Mouse (Mus musculus): ENCODE data around the gene Lars2.

Gene Lars2

DNA sequence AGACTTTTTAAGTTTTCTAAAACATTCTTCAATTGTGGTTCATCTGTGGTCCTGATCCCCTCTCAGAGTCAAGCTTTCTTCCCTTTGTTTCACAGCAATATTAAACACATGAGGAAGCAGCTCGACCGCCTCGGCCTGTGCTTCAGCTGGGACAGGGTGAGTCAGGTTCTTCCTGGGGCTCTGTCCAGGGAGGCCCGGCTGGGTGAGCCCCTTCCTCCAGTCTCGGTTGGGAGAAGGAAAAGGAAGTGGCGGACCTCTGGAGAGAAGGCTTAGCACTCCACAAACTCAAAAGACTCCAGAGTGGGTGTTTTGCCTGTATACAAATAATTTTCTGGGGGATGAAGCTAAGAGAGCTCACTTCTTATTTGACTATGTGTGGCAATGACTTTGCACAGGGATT lies 28.1 kb downstream of the Lars2 start:
- no peak for DNase-seq

DNA sequence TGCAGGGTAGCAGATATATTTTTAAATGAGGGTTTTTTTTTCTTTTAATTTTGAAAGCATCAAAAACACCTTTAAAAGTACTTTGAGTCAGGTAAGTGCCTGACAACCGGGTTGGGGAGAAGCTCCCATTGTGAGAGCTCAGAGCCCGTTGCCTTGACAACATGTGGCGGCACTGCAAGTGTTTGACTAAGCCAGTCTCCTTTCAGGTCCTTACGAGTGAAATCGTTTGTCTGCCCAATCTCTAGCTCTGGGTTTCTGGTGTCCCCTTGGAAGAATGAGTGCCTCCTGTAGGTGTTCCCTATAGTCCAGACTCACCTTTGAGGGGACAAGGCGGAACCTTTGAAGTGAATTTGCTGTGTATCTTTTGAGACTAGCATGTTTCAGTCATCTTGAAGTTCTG lies 31.0 kb downstream of the Lars2 start:
- no peak for DNase-seq

GRCm38 (mm10) chr9:123402215-123402614 lies 35.5 kb downstream of the Lars2 start:
- no peak for DNase-seq

DNA sequence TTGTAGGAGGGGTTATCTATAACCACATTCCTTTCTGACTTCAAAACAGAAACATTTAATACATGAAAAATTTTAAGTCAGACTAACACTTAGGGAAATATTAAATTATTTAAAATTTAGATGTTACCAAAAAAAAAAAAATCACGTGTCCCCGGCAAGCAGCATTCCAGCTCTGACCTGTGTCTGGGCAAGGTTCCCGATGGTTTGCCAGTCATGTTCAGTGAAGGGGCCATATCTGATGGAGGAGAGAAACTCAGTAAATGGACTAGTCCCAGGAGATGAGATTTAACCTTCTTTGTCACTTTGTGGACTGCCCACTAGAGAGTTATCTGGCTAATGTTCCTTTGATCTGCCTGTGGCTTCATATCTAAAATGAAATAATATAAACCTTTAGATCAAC lies 36.3 kb downstream of the Lars2 start:
- no peak for DNase-seq

- DNase-seq: no peak
These were observed 38.5 kb downstream of the Lars2 start for GRCm38 (mm10) chr9:123405231-123405630.

DNA sequence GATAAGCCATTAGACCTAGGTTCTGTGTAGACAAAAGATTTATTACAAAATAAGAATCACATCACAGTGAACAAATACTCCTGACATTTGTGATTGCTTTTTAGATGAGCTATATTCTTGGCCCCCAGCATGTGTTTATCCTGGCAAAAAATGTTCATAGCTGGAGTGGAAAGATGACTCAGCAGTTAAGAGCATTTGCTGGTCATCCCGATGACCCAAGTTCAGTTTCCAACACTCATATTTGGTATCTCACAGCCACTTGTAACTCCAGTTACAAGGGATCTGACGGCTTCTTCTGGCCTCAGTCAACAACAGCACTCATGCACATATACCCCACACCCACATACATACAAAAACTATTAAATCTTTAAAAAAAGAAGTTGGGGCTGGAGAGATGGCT lies 42.0 kb downstream of the Lars2 start:
- DNase-seq: no peak

DNA sequence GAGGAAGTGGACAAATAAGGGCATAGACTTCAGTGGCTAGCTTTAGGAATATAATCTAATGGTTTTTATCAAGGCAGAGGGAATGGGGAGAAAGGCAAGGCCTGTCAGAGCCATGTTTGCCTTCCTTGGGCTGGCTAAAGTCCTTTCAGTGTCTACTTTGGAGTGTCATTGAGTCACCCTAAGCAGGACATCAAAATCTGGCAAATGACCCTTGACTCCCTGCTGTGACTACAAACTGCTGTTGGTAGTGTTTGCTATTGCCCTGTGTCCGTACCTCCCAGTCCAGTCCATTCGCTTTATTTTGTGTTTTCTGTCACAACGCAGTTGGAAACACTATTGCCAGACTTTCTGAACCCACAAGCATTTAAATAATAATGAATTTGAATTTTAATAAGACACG lies 63.1 kb downstream of the Lars2 start:
- no peak for DNase-seq

- no peak for DNase-seq
These were observed 64.2 kb downstream of the Lars2 start for GRCm38 (mm10) chr9:123430973-123431372.

DNA sequence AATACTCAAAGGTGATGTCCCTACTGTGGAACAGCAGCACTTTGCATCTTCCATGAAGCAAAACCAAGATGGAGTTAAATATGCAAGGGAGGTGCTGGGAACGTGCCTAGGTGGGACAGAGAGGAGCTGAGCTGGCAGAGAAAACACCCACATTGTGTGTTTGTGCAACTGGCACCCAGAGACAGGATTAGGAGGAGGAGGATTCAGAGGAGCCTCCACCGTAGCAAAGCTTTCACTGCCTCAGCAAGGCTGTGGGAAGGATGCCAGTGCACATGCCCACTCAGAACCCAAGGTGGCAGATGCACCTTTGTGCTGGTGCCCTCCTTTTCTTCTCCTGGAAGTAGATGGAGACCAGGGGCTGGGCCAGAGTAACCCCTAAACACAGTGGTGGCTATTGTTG lies 71.5 kb downstream of the Lars2 start:
- no peak for DNase-seq

GRCm38 (mm10) chr9:123440230-123441058 lies 73.7 kb downstream of the Lars2 start:
- no peak for DNase-seq

GRCm38 (mm10) chr9:123447101-123447500 lies 80.4 kb downstream of the Lars2 start:
- DNase-seq: peak; percentile 70

GRCm38 (mm10) chr9:123448594-123448993 lies 81.9 kb downstream of the Lars2 start:
- DNase-seq: no peak

DNA sequence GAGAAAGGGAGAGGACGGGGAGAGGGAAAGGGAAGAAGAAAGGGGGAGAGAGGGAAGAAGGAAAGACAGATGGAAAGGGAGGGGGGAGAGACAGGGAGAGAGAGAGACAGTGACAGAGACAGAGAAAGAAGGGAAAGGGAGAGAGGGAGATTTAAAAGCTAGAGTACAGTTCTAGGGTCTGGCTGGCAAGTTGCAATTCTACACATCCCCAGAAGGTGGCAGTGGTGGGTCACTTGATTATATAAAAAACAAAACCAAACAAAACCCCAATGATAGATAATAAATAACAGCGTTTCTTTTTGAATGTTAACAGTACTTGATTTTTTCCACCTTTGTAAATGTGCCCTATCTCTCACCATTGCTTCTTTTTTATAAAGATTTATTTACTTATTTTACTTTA lies 83.4 kb downstream of the Lars2 start:
- peak; percentile 83 to 86 for DNase-seq

- DNase-seq: no peak
These were observed 85.0 kb downstream of the Lars2 start for GRCm38 (mm10) chr9:123451772-123452171.

DNA sequence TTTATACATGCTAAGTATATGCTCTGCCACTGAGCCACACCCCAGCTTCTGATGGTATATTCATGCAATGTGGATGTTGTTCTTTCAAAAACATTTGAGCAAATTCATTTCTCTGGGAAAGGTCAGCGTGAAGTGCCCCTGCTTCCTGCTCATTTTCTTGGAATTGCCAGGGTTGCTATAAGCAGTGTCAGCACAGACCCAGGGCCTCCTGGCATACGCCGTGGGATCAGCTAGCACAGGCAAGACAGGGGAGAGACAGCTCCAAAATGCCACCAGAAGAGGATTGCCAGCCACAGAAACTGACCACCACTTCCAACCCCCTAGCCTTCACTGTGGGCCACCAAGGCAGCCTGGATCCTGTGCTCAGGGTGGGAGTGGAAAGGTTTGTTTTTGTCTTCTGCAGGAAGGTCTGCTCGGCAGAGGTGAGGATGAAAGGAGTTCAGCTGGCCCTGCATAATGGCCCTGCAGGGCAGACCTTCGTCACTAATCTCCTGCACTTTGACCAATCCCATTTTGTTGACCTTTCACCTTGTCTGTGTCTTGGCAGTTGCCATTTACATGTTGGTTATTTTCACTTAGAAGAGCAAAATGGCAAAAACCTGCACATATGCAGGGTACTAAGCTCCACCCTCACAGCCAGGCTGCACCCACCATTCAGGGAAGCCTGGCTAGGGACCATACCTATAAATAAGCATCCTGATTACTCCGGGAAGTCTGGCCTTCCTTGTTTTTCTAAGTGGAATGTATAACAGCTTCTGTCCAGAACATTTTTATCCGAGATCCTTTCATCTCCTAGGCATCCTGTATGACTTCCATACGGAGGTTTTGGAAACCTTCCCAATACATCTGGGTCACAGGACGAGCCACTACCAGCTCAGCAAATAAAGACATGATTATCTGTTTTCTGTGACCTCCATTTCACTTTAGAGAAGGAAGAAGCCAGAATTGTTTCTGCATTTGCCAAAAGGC lies 90.2 kb downstream of the Lars2 start:
- no peak for DNase-seq

DNA sequence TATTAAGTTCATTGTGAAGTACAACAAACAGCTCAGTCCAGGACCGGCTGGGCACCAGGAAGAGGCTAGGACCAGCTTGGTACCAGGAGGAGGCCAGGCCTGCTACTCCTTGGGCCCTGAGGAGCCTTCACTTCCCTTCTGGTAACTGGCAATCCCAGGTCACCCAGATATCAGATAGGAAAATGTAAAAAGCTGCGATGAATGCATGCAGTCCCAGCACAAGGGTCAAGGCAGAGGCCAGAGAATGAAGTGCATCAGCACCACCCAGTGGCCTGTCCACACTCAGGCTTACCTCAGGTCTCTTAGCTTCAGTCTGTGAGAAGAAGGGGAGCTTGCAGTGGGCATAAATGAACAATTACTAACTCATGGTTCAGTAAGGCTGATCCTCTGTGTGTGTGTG lies 90.9 kb downstream of the Lars2 start:
- no peak for DNase-seq

DNA sequence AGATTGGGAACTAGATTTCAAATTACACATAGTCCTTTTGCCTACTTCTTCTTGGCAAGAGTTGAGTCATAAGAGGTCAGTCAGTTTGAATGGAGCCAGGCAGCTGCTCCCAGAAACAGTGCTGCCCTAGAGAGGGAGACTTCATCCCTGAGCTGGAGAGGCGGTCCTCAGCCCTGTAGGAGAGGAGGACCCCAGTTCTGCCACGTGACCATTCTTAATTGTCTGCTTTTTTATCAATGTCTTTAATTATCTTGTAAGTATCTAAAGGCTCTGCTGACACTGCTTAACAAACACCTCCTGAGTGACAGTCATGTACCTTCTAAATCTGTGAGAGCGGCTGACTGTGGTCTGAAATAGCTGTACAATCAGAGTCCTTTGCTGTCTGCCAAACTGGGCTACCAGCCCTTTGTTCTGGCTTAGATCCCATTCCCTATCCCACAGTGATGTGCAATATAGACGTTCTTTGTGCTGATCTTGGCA lies 100.5 kb downstream of the Lars2 start:
- DNase-seq: no peak

GRCm38 (mm10) chr9:123468406-123469085 lies 101.8 kb downstream of the Lars2 start:
- DNase-seq: no peak

GRCm38 (mm10) chr9:123469087-123469486 lies 102.4 kb downstream of the Lars2 start:
- DNase-seq: no peak

DNA sequence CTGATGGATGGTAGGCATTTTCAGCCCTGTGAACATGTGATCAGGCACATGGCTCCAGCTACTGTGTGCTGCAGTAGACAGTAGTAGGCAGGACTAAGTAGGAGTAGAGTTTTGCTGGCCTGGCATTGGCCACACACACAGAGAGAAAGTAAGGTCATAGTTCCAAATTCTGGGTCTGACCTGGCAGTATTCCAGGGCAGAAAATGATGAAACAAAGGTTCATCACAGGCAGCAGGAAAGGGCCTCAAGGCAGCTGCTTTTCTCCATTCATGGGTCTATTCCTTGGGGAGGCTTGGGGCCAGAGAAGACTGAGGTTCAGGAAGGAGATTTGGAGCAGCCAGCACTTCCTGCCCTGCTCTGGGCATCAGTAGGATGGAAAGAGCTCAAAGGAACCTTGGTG lies 106.7 kb downstream of the Lars2 start:
- no peak for DNase-seq

DNA sequence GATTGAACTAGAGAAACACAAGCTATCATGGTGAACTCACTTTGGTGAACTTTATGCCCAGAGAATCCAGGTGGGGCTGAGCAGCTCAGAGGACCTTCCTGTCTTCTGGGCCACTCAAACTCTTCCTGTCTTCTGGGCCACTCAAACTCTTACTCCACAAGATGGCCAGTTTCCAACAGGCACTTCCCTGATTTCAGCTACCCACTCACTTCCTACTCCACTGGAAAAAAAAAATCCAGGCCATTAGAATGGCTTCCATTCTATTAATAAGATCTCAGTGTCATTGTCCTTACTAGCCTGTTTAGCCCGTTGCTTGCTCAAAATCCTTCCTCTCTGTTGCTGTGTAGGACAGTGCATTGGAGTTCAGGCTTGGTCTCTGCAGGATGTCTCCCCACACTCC lies 108.8 kb downstream of the Lars2 start:
- DNase-seq: no peak

GRCm38 (mm10) chr9:123478031-123478585 lies 111.4 kb downstream of the Lars2 start:
- peak in 1 of 2 experiments; percentile 53 for DNase-seq
